Mouse (Mus musculus): ENCODE measurements around the gene Gm10471.
"Not testable (repeated sequence)": the region's sequence is repeated elsewhere in the genome, so short reads cannot be mapped to it uniquely, and the experiment has no call there.

The Gm10471 gene

GRCm38 (mm10) chr5:26089191-26089590 is at the start of gene Gm10471:
TSS of gene Gm10471 (minus strand) at chr5:26089291.
- not testable (repeated sequence) for DNase-seq

GRCm38 (mm10) chr5:26121321-26121720 is 32.2 kb upstream of the Gm10471 start, which contains the start of gene Gm10220:
TSS of gene Gm10220 (minus strand) at chr5:26121421.
- not testable (repeated sequence) for DNase-seq

DNA sequence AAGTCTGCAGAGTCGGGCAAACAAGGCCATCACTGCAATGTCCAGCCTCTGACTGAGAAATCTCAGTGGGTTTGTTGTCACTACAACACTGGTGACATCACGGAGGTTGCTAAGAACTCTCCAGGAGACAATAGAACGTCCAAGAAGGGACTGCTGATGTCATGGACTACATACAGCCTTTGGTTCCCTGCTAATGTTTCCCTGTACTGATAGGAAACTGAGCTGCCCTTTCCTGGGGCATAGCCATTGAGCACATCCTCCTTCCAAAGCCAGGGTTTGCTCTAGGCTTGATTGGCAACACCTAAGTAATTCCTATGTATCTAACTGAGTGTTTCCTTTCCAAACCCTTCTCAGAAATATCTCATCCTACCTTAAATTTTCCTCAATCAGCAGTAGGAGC is 16.2 kb upstream of the Gm10471 start, which contains the start of gene 5031410I06Rik:
Gene 5031410I06Rik, minus strand, starts transcription at position 101 of the 400 bp plus-strand sequence.
- DNase-seq = not testable (repeated sequence)

- DNase-seq = not testable (repeated sequence)
Observed at GRCm38 (mm10) chr5:26079023-26079422, 10.1 kb downstream of the Gm10471 start.

- no peak for DNase-seq
Observed at GRCm38 (mm10) chr5:26070716-26071115, 18.4 kb downstream of the Gm10471 start.

DNA sequence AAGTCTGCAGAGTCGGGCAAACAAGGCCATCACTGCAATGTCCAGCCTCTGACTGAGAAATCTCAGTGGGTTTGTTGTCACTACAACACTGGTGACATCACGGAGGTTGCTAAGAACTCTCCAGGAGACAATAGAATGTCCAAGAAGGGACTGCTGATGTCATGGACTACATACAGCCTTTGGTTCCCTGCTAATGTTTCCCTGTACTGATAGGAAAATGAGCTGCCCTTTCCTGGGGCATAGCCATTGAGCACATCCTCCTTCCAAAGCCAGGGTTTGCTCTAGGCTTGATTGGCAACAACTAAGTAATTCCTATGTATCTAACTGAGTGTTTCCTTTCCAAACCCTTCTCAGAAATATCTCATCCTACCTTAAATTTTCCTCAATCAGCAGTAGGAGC is 30.6 kb downstream of the Gm10471 start, which contains the start of gene Gm7347:
Gene Gm7347, minus strand, starts transcription at position 101 of the 400 bp plus-strand sequence.
- not testable (repeated sequence) for DNase-seq

- DNase-seq = not testable (repeated sequence)
Observed at GRCm38 (mm10) chr5:26039458-26039857, 49.6 kb downstream of the Gm10471 start, which contains the start of gene Speer4a. TSS of gene Speer4a (minus strand) at chr5:26039558.

Measured in right cerebral cortex, postnatal 4 days (tissue).